Mouse (Mus musculus) hindbrain, embryonic 16.5 days (tissue): ENCODE measurements at regions not wholly inside any gene's neighbourhood (a gene's known extent, or its start where the extent isn't known, plus 50 kb on each side); places are given as distances from the start of the nearest gene placed in this dataset.

Source experiments
- ATAC-seq: fragments of 200-750 bp; cut with Nextera tagmentation; 2 replicates; pipeline ENCODE4 v1.8.0; 2017; ENCODE audit warnings: moderate TSS enrichment, moderate library complexity
- H3K27ac ChIP-seq: fragments of 300-500 bp; sonication (generic); 2 replicates; pipeline ENCODE4 v1.5.1; 2014; ENCODE audit warnings: low read depth, mild to moderate bottlenecking, control low read depth, low read length, moderate library complexity
- H3K27me3 ChIP-seq: fragments of 300-500 bp; sonication (generic); replicated peaks from 2 replicates; pipeline ENCODE4 v1.6.1; 2014; ENCODE audit warnings: low read length; ENCODE audit not compliant: control insufficient read depth, insufficient read depth
- H3K36me3 ChIP-seq: fragments of 300-500 bp; sonication (generic); 2 replicates; pipeline ENCODE4 v1.6.1; 2014; ENCODE audit warnings: mild to moderate bottlenecking, low read length, moderate library complexity, mixed read lengths; ENCODE audit not compliant: control insufficient read depth, insufficient read depth
- H3K4me1 ChIP-seq: fragments of 300-500 bp; sonication (generic); 2 replicates; pipeline ENCODE4 v1.6.1; 2014; ENCODE audit warnings: low read depth, low read length; ENCODE audit not compliant: control insufficient read depth, insufficient read depth
- H3K4me2 ChIP-seq: fragments of 300-500 bp; sonication (generic); 2 replicates; pipeline ENCODE4 v1.6.1; 2014; ENCODE audit warnings: mild to moderate bottlenecking, low read length, control low read depth, moderate library complexity
- H3K4me3 ChIP-seq: fragments of 300-500 bp; sonication (generic); 2 replicates; pipeline ENCODE4 v1.5.1; 2014; ENCODE audit warnings: mild to moderate bottlenecking, low read length, control low read depth, moderate library complexity
- H3K9ac ChIP-seq: fragments of 300-500 bp; sonication (generic); 2 replicates; pipeline ENCODE4 v1.6.1; 2014; ENCODE audit warnings: low read depth, mild to moderate bottlenecking, control low read depth, low read length, moderate library complexity
- H3K9me3 ChIP-seq: fragments of 300-500 bp; sonication (generic); 2 replicates; pipeline ENCODE4 v1.6.1; 2014; ENCODE audit warnings: mild to moderate bottlenecking, low read length, moderate library complexity; ENCODE audit not compliant: control insufficient read depth
- WGBS: fragments of 180-500 bp; shearing (Covaris S2); extraction: QIAGEN DNeasy Blood & Tissue Kit; methylation state at CpG from one replicate; pipeline ENCODE4 v1.1.7; 2014; 5-methylcytosine and 5-hydroxymethylcytosine counted together

- H3K4me3 ChIP-seq: no peak overlapping the region
- H3K27me3 ChIP-seq: no peaks in the 10 kb centered on the region
- WGBS: 33% methylated on average over 4 of the region's 4 CpGs
- no peaks in the 10 kb centered on the region for H3K36me3 ChIP-seq
- no peak overlapping the region for H3K9ac ChIP-seq
- no peak overlapping the region for H3K27ac ChIP-seq
- no peaks in the 10 kb centered on the region for H3K4me1 ChIP-seq
- peak; percentile 65; the same call in 1 of the 2 replicates for ATAC-seq
- H3K4me2 ChIP-seq: no peak overlapping the region
- no peaks in the 10 kb centered on the region for H3K9me3 ChIP-seq
Measured at GRCm38 (mm10) chr17:54065187-54065795, 74.8 kb upstream of the Sult1c1 start.

- Histone ChIP-seq H3K4me1 (no peaks in the 10 kb centered on the region), H3K4me2 (no peak overlapping the region), H3K27me3 (no peaks in the 10 kb centered on the region), H3K27ac (no peak overlapping the region), H3K9ac (no peak overlapping the region), H3K4me3 (no peak overlapping the region), H3K9me3 (no peaks in the 10 kb centered on the region), H3K36me3 (no peaks in the 10 kb centered on the region)
- no peak for ATAC-seq
- 38% methylated on average over 7 of the region's 7 CpGs for WGBS
Measured at GRCm38 (mm10) chr17:54061280-54061679, 70.8 kb upstream of the Sult1c1 start.
